Mouse (Mus musculus): ENCODE data around the gene Gm6268. TPM values are rescaled to one million over a fixed set of nuclear protein-coding genes. Genes with fewer than 3 reads are reported as not detected.

The Gm6268 gene
- polyA plus RNA-seq (2016; fragmentation: Nextera tagmentation; extraction: Ambion mirVana) = not detected in 2 replicates

GRCm38 (mm10) chrX:36400980-36401379 is at the start of gene Gm6268:
Gene Gm6268 (plus strand): TSS chrX:36401280.
- H3K4me1 ChIP-seq = no peaks in the 10 kb centered on the region
- 95% methylated on average over 13 of the region's 13 CpGs for WGBS

DNA sequence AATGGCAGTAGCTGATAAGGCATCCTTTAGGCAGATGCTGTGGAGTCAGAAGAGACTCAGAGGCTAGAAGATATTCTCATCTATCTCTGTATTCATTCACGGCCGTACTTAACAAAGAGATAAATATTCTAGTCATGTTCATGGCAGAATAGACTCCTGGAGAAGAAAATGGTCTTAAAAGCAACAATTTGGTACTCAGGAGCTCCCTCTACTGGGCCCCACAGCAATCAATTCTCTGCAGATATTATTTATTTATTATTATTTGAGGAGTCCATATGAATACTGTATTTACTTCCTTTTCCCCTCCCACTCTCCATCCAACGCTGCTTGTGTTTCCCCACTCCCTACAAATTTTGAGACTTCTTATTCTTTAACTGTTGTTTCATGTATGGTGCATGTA is 48.6 kb upstream of the Gm6268 start:
- Histone ChIP-seq H3K4me1 (no peaks in the 10 kb centered on the region), H3K27me3 (ENCODE audit: poor library complexity, severe bottlenecking) (no peaks in the 10 kb centered on the region), H3K36me3 (replicated peaks) (no peaks in the 10 kb centered on the region), H3K9me3 (no peaks in the 10 kb centered on the region), H3K4me3 (no peak overlapping the region), H3K27ac (no peak overlapping the region)
- WGBS = 74% methylated on average over 3 of the region's 3 CpGs
- no peak for DNase-seq (ENCODE audit: extremely low spot score, low spot score)

More at GRCm38 (mm10) chrX:36400980-36401379, at the start of gene Gm6268:
- DNase-seq (ENCODE audit: extremely low spot score, low spot score) = no peak
- H3K36me3 ChIP-seq (replicated peaks) = no peaks in the 10 kb centered on the region
- no peaks in the 10 kb centered on the region for H3K9me3 ChIP-seq
- no peak within 1 kb of the TSS for H3K27ac ChIP-seq
- no peaks in the 10 kb centered on the region for H3K27me3 ChIP-seq (ENCODE audit: poor library complexity, severe bottlenecking)
- H3K4me3 ChIP-seq = no peak within 1 kb of the TSS

GRCm38 (mm10) chrX:36385340-36385739 is 15.7 kb upstream of the Gm6268 start:
- no peaks in the 10 kb centered on the region for H3K4me1 ChIP-seq
- H3K27ac ChIP-seq = no peak overlapping the region
- H3K27me3 ChIP-seq (ENCODE audit: poor library complexity, severe bottlenecking) = no peaks in the 10 kb centered on the region
- H3K4me3 ChIP-seq = no peak overlapping the region
- no peaks in the 10 kb centered on the region for H3K9me3 ChIP-seq
- no peak for DNase-seq (ENCODE audit: extremely low spot score, low spot score)
- H3K36me3 ChIP-seq (replicated peaks) = no peaks in the 10 kb centered on the region

GRCm38 (mm10) chrX:36389971-36390370 is 11.1 kb upstream of the Gm6268 start:
- Histone ChIP-seq H3K4me1 (no peaks in the 10 kb centered on the region), H3K27ac (no peak overlapping the region), H3K4me3 (no peak overlapping the region), H3K9me3 (no peaks in the 10 kb centered on the region), H3K36me3 (replicated peaks) (no peaks in the 10 kb centered on the region), H3K27me3 (ENCODE audit: poor library complexity, severe bottlenecking) (no peaks in the 10 kb centered on the region)
- DNase-seq (ENCODE audit: extremely low spot score, low spot score) = no peak
- 69% methylated on average over 3 of the region's 3 CpGs for WGBS

- 83% methylated on average over 2 of the region's 2 CpGs for WGBS
- H3K27me3 ChIP-seq (ENCODE audit: poor library complexity, severe bottlenecking) = no peaks in the 10 kb centered on the region
- no peak overlapping the region for H3K27ac ChIP-seq
- H3K4me1 ChIP-seq = no peaks in the 10 kb centered on the region
- H3K9me3 ChIP-seq = no peaks in the 10 kb centered on the region
- no peaks in the 10 kb centered on the region for H3K36me3 ChIP-seq (replicated peaks)
- no peak overlapping the region for H3K4me3 ChIP-seq
- no peak for DNase-seq (ENCODE audit: extremely low spot score, low spot score)
These were observed 10.6 kb upstream of the Gm6268 start for GRCm38 (mm10) chrX:36390503-36390902.

GRCm38 (mm10) chrX:36392672-36393071 is 8.4 kb upstream of the Gm6268 start:
- H3K27ac ChIP-seq = no peak overlapping the region
- no peaks in the 10 kb centered on the region for H3K9me3 ChIP-seq
- H3K27me3 ChIP-seq (ENCODE audit: poor library complexity, severe bottlenecking) = no peaks in the 10 kb centered on the region
- no peaks in the 10 kb centered on the region for H3K36me3 ChIP-seq (replicated peaks)
- no peak for DNase-seq (ENCODE audit: extremely low spot score, low spot score)
- WGBS = 79% methylated on average over 6 of the region's 6 CpGs
- H3K4me3 ChIP-seq = no peak overlapping the region
- no peaks in the 10 kb centered on the region for H3K4me1 ChIP-seq

GRCm38 (mm10) chrX:36393279-36393678 is 7.8 kb upstream of the Gm6268 start:
- 56% methylated on average over 6 of the region's 6 CpGs for WGBS
- Histone ChIP-seq H3K27ac (no peak overlapping the region), H3K27me3 (ENCODE audit: poor library complexity, severe bottlenecking) (no peaks in the 10 kb centered on the region), H3K9me3 (no peaks in the 10 kb centered on the region), H3K4me1 (no peaks in the 10 kb centered on the region), H3K36me3 (replicated peaks) (no peaks in the 10 kb centered on the region), H3K4me3 (no peak overlapping the region)
- DNase-seq (ENCODE audit: extremely low spot score, low spot score) = no peak

DNA sequence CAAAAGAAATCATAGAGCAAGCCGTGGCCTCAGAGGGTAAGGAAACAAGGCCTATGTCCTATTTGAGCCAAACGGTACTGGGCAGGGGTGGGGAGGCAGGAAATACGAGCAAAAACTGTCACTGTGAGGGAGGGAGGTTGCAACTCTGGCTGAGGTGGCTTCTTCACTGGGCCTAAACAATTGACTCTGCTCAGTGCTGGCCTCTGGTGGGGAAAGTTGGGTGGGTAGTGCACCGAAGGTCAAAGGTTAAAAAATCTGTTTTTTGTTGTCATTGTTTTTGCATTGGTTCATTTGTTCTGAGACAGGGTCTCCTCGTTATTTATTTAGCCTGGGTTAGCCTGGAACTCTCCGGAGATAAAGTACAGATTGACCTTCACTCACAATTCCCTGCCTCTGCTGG is 1.2 kb downstream of the Gm6268 start:
- WGBS = 64% methylated on average over 6 of the region's 6 CpGs
- DNase-seq (ENCODE audit: extremely low spot score, low spot score) = no peak
- no peaks in the 10 kb centered on the region for H3K27me3 ChIP-seq (ENCODE audit: poor library complexity, severe bottlenecking)
- no peaks in the 10 kb centered on the region for H3K4me1 ChIP-seq
- no peak overlapping the region for H3K4me3 ChIP-seq
- no peaks in the 10 kb centered on the region for H3K9me3 ChIP-seq
- H3K27ac ChIP-seq = no peak overlapping the region
- no peaks in the 10 kb centered on the region for H3K36me3 ChIP-seq (replicated peaks)

GRCm38 (mm10) chrX:36419153-36419552 is 18.1 kb downstream of the Gm6268 start:
- Histone ChIP-seq H3K27ac (no peak overlapping the region), H3K4me1 (no peaks in the 10 kb centered on the region), H3K4me3 (no peak overlapping the region), H3K9me3 (no peaks in the 10 kb centered on the region), H3K36me3 (replicated peaks) (no peaks in the 10 kb centered on the region), H3K27me3 (ENCODE audit: poor library complexity, severe bottlenecking) (no peaks in the 10 kb centered on the region)
- DNase-seq (ENCODE audit: extremely low spot score, low spot score) = no peak
- 86% methylated on average over 3 of the region's 3 CpGs for WGBS

GRCm38 (mm10) chrX:36434993-36435392 is 33.9 kb downstream of the Gm6268 start:
- no peaks in the 10 kb centered on the region for H3K9me3 ChIP-seq
- no peaks in the 10 kb centered on the region for H3K36me3 ChIP-seq (replicated peaks)
- H3K4me1 ChIP-seq = no peaks in the 10 kb centered on the region
- no peak for DNase-seq (ENCODE audit: extremely low spot score, low spot score)
- H3K27ac ChIP-seq = no peak overlapping the region
- H3K27me3 ChIP-seq (ENCODE audit: poor library complexity, severe bottlenecking) = no peaks in the 10 kb centered on the region
- H3K4me3 ChIP-seq = no peak overlapping the region
- 46% methylated on average over 6 of the region's 6 CpGs for WGBS

GRCm38 (mm10) chrX:36437932-36438331 is 36.9 kb downstream of the Gm6268 start:
- DNase-seq (ENCODE audit: extremely low spot score, low spot score) = no peak

More at GRCm38 (mm10) chrX:36437932-36438331, 36.9 kb downstream of the Gm6268 start:
- no peak overlapping the region for H3K4me3 ChIP-seq
- no peaks in the 10 kb centered on the region for H3K36me3 ChIP-seq (replicated peaks)
- no peaks in the 10 kb centered on the region for H3K4me1 ChIP-seq
- no peak overlapping the region for H3K27ac ChIP-seq
- WGBS = 100% methylated on average over 1 of the region's 1 CpGs
- H3K27me3 ChIP-seq (ENCODE audit: poor library complexity, severe bottlenecking) = no peaks in the 10 kb centered on the region
- H3K9me3 ChIP-seq = no peaks in the 10 kb centered on the region

Small RNA genes within 50 kb of the gene (microRNA-seq; reads per million reads assigned to microRNA genes)
- gene Gm44485 = not detected

Other genes with a start within 250 kb of the Gm6268 start
- gene Zcchc12, start 205.4 kb upstream of the Gm6268 start, polyA plus RNA-seq (2016; fragmentation: Nextera tagmentation; extraction: Ambion mirVana) = 10.3 and 11.4 TPM in 2 replicates
- 0.53 and 0.93 TPM in 2 replicates for gene Lonrf3, start 72.9 kb upstream of the Gm6268 start, polyA plus RNA-seq (2016; fragmentation: Nextera tagmentation; extraction: Ambion mirVana)
- gene Gm14569, start 90.5 kb downstream of the Gm6268 start, polyA plus RNA-seq (2016; fragmentation: Nextera tagmentation; extraction: Ambion mirVana) = not detected in 2 replicates
- gene Pgrmc1, start 196.9 kb downstream of the Gm6268 start, polyA plus RNA-seq (2016; fragmentation: Nextera tagmentation; extraction: Ambion mirVana) = 358 TPM in 2 replicates
- gene Akap17b, start 244.1 kb downstream of the Gm6268 start, polyA plus RNA-seq (2016; fragmentation: Nextera tagmentation; extraction: Ambion mirVana) = 2.6 and 3.0 TPM in 2 replicates